Mouse (Mus musculus) lung, postnatal 0 days (tissue): ENCODE data around the gene Gadl1. TPM values are rescaled to one million over a fixed set of nuclear protein-coding genes. Genes with fewer than 3 reads are reported as not detected.
A peak's percentile ranks its signal among the peaks of the same experiment; 100 is the strongest.
"Not testable (repeated sequence)": the region's sequence is repeated elsewhere in the genome, so short reads cannot be mapped to it uniquely, and the experiment has no call there.

Experiments
- ATAC-seq: fragments of 200-750 bp; cut with Nextera tagmentation; 2 replicates; pipeline ENCODE4 v1.8.0; 2017; ENCODE audit warnings: moderate library complexity
- DNase-seq: peaks from one replicate; pipeline ENCODE4 v3.0.0-alpha.2; 2016; ENCODE audit warnings: low spot score
- H3K27ac ChIP-seq: fragments of 300-500 bp; sonication (generic); 2 replicates; pipeline ENCODE4 v1.5.1; 2014; ENCODE audit warnings: antibody characterized with exemption, mild to moderate bottlenecking, low read length, mixed read lengths
- H3K27me3 ChIP-seq: fragments of 300-500 bp; sonication (generic); replicated peaks from 2 replicates; pipeline ENCODE4 v1.6.1; 2014; ENCODE audit warnings: low read length, mixed read lengths; ENCODE audit not compliant: insufficient read depth
- H3K36me3 ChIP-seq: fragments of 300-500 bp; sonication (generic); 2 replicates; pipeline ENCODE4 v1.6.1; 2014; ENCODE audit warnings: low read length, mixed read lengths; ENCODE audit not compliant: insufficient read depth
- H3K4me1 ChIP-seq: fragments of 300-500 bp; sonication (generic); 2 replicates; pipeline ENCODE4 v1.6.1; 2014; ENCODE audit warnings: antibody characterized with exemption, low read depth, low read length, mixed read lengths; ENCODE audit not compliant: insufficient read depth
- H3K4me2 ChIP-seq: fragments of 300-500 bp; sonication (generic); replicated peaks from 2 replicates; pipeline ENCODE4 v1.6.1; 2014; ENCODE audit warnings: low read depth, mild to moderate bottlenecking, low read length, moderate library complexity, mixed read lengths
- H3K4me3 ChIP-seq: fragments of 300-500 bp; sonication (generic); 2 replicates; pipeline ENCODE4 v1.5.1; 2014; ENCODE audit warnings: low read depth, low read length
- H3K9ac ChIP-seq: fragments of 300-500 bp; sonication (generic); replicated peaks from 2 replicates; pipeline ENCODE4 v1.6.1; 2014; ENCODE audit warnings: low read depth, mild to moderate bottlenecking
- H3K9me3 ChIP-seq: fragments of 300-500 bp; sonication (generic); 2 replicates; pipeline ENCODE4 v1.6.1; 2016; ENCODE audit warnings: low read length, mixed read lengths
- CTCF ChIP-seq: IDR thresholded peaks from 2 replicates; pipeline ENCODE4 v1.5.1; 2016; ENCODE audit warnings: antibody characterized with exemption, mild to moderate bottlenecking
- EP300 ChIP-seq: IDR thresholded peaks from 2 replicates; pipeline ENCODE4 v1.6.1; 2016; ENCODE audit warnings: antibody characterized with exemption, mild to moderate bottlenecking, control low read depth
- WGBS: fragments of 180-500 bp; shearing (Covaris S2); extraction: QIAGEN DNeasy Blood & Tissue Kit; methylation state at CpG from one replicate; pipeline ENCODE4 v1.1.7; 2014; 5-methylcytosine and 5-hydroxymethylcytosine counted together
- polyA plus RNA-seq: library from polyadenylated mRNA; unstranded; fragments of >200 nt; fragmentation: Nextera tagmentation; extraction: Ambion mirVana; gene quantifications from 2 replicates; pipeline ENCODE4 v1.2.1, GENCODE M21; 2015

The Gadl1 gene
- polyA plus RNA-seq, 1 experiment from 2014 or later, result 0.47 TPM

DNA sequence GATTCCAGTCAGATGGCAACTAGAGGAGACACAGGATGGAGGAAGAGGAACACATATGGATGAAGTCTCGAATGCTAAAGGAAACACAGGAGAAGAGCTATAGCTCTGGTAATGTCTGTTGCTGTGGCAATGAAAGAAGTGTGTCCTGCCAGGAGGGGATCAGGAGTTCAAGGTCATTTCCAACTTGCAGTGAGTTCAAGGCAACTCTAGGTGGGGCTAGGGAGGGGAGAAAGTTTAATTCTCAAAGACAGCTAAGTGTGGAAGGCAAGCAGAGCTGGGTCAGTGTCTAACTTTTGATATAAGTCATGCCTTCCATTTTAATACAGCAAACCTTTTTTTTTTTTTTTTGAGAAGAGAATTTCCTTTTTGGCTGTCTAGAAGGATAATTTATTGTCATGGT lies 140.7 kb downstream of the Gadl1 start:
- H3K4me2 ChIP-seq, result no peak overlapping the region
- no peaks in the 10 kb centered on the region for H3K27me3 ChIP-seq
- no peak for ATAC-seq
- no peak overlapping the region for H3K27ac ChIP-seq
- H3K9ac ChIP-seq, result no peak overlapping the region
- no peaks in the 10 kb centered on the region for H3K36me3 ChIP-seq
- TF ChIP-seq EP300 (no peak), CTCF (no peak; the same call in 1 of the 2 replicates)
- H3K9me3 ChIP-seq, result no peaks in the 10 kb centered on the region
- H3K4me1 ChIP-seq, result no peaks in the 10 kb centered on the region
- DNase-seq, result no peak
- H3K4me3 ChIP-seq, result no peak overlapping the region
- 85% methylated on average over 1 of the region's 1 CpGs for WGBS

DNA sequence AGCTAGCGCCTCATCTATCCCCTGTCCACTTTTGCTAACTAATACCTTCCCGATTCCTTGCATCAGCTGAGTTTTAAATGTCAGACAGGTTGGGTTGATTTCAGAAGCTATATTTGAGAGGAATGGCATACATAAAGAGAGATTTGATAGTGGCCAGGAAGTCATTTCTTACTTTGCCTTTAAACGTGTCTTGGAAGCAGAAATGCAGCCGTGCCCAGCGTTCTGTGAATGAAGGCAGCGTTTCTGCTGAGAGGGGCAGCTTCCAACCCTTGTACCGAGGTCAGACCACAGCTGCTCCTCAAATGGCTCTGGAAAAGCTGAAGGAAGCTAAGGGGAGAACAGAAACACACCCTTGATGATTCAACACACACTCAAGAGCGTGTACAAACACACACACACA lies 144.7 kb downstream of the Gadl1 start:
- Histone ChIP-seq H3K4me3 (no peak overlapping the region), H3K9ac (no peak overlapping the region), H3K4me1 (no peaks in the 10 kb centered on the region), H3K4me2 (no peak overlapping the region), H3K27ac (no peak overlapping the region), H3K9me3 (no peaks in the 10 kb centered on the region), H3K36me3 (no peaks in the 10 kb centered on the region), H3K27me3 (no peaks in the 10 kb centered on the region)
- ATAC-seq (no peak), DNase-seq (no peak)
- WGBS, result 36% methylated on average over 8 of the region's 8 CpGs
- no peak for TF ChIP-seq EP300
- no peak for TF ChIP-seq CTCF

DNA sequence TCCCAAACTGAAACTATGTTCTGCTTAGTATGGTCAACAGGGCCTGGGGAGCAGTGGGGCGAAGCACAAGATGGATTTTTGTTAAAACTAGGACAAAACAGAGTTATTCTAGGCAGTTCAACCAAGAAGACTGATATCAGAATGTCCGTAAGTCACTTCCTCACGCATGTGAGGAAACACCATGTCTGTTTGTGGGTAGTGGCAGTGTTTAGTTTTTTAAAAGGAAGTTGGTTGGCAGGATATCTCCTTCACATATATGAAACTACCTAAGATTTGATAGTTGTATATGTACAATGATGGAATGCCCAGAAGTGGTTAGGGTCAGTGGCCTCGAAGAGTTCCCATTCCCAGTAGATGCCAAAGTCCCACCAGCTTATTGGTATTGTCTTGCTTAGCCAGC lies 149.2 kb downstream of the Gadl1 start:
- 79% methylated on average over 4 of the region's 4 CpGs for WGBS
- H3K9ac ChIP-seq, result no peak overlapping the region

DNA sequence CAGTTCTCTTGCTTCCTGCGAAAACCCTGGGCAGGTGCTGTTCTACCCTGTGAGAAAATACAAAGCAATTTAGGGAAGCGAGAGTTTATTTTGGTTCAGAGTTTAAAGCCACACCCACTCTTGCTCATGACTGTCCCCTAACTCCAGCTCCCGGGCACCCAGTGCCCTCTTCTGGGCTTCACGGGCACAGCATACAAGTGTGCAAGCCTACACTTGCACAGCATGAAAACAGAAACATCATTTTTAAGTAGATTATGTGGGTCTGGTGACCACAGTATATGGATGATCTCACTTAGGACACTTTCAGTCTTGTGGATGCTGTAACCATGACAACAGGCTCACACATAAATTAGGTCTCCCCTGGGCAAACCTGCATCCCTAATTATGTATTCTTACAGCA lies 149.9 kb downstream of the Gadl1 start:
- 43% methylated on average over 4 of the region's 4 CpGs for WGBS
- TF ChIP-seq CTCF (peak; percentile 61), EP300 (no peak)
- peak; percentile 54 for ATAC-seq

More for the DNA sequence above, 149.2 kb downstream of the Gadl1 start:
- TF ChIP-seq EP300, result no peak
- no peak for TF ChIP-seq CTCF
- Histone ChIP-seq H3K27me3 (no peaks in the 10 kb centered on the region), H3K4me1 (no peaks in the 10 kb centered on the region), H3K36me3 (no peaks in the 10 kb centered on the region), H3K4me3 (no peak overlapping the region), H3K9me3 (no peaks in the 10 kb centered on the region), H3K27ac (no peak overlapping the region), H3K4me2 (no peak overlapping the region)
- no peak for DNase-seq
- ATAC-seq, result no peak

DNA sequence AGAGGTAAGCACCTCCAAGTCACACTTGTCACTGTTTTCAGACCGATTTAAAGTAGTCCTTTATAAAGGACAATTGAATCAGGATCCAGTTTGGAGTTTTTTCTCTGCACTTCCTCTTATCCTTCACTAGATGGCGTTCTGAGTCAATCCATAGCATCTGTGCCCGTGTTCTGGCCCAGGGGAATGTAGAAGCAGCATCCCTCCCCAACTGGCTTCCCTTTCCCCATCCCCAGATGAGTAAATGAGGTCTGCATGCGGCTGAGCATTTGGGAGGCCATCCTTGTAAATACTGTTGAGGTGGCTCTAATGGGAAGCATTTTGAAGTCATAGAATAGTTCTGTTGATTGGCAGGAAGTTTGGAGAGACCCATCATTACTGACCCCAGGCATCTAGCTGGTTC lies 151.4 kb downstream of the Gadl1 start:
- TF ChIP-seq CTCF, result peak; percentile 84
- TF ChIP-seq EP300, result no peak
- ATAC-seq (no peak), DNase-seq (peak; percentile 76)
- Histone ChIP-seq H3K27me3 (no peaks in the 10 kb centered on the region), H3K9ac (no peak overlapping the region), H3K4me1 (no peaks in the 10 kb centered on the region), H3K4me2 (no peak overlapping the region), H3K36me3 (no peaks in the 10 kb centered on the region), H3K4me3 (no peak overlapping the region), H3K27ac (no peak overlapping the region), H3K9me3 (no peaks in the 10 kb centered on the region)
- 7% methylated on average over 4 of the region's 4 CpGs for WGBS

More for the DNA sequence above, 149.9 kb downstream of the Gadl1 start:
- Histone ChIP-seq H3K27ac (no peak overlapping the region), H3K4me1 (no peaks in the 10 kb centered on the region), H3K9me3 (no peaks in the 10 kb centered on the region), H3K36me3 (no peaks in the 10 kb centered on the region), H3K4me2 (no peak overlapping the region), H3K4me3 (no peak overlapping the region), H3K9ac (no peak overlapping the region), H3K27me3 (no peaks in the 10 kb centered on the region)
- DNase-seq, result peak; percentile 61

DNA sequence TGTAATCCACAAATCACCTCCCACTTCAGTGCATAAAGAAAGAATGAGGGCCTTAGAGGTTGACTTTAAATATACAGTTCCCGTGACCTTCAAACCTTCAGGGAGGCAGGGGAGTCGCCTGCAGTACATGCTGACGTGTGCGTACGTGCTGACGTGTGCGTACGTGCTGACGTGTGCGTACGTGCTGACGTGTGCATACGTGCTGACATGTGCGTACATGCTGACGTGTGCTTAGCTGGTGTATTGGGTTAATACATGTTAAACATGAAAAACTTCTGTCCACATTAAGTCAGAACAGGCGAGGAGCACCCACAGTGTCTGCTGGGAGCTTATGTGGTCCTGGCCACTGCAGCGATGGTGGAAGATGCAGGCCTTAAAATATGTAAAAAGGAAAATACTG lies 155.5 kb downstream of the Gadl1 start:
- 83% methylated on average over 17 of the region's 17 CpGs for WGBS
- H3K4me1 ChIP-seq, result no peaks in the 10 kb centered on the region
- no peak overlapping the region for H3K4me3 ChIP-seq
- ATAC-seq (no peak), DNase-seq (no peak)
- no peak overlapping the region for H3K27ac ChIP-seq
- H3K36me3 ChIP-seq, result no peaks in the 10 kb centered on the region
- no peaks in the 10 kb centered on the region for H3K27me3 ChIP-seq
- H3K4me2 ChIP-seq, result no peak overlapping the region
- TF ChIP-seq CTCF (no peak), EP300 (no peak)
- no peak overlapping the region for H3K9ac ChIP-seq
- no peaks in the 10 kb centered on the region for H3K9me3 ChIP-seq

DNA sequence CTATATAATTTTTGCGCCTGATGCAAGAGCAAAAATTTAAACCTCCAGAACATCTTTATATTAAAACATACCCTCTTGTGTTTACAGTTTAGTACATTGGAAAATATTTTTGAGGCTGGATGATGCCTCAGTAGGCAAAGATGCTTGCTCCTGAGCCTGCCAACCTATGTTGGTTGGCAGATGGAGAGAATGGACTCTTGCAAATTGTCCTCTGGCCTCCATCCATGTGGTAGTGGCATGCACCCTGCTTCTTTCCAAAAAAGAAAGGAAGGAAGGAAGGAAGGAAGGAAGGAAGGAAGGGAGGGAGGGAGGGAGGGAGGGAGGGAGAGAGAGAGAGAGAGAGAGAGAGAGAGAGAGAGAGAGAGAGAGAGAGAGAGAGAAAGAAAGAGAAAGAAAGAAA lies 162.3 kb downstream of the Gadl1 start:
- H3K9ac ChIP-seq, H3K4me2 ChIP-seq, DNase-seq, H3K27me3 ChIP-seq, H3K4me1 ChIP-seq, H3K9me3 ChIP-seq, H3K4me3 ChIP-seq, H3K27ac ChIP-seq, ATAC-seq, H3K36me3 ChIP-seq: not testable (repeated sequence)
- WGBS, result 88% methylated on average over 1 of the region's 1 CpGs
